Mouse (Mus musculus) hindbrain, embryonic 14.5 days (tissue): ENCODE results near the gene Synj1. TPM values are rescaled to one million over a fixed set of nuclear protein-coding genes. Genes with fewer than 3 reads are reported as not detected.

Source experiments
- ATAC-seq: fragments of 200-750 bp; cut with Nextera tagmentation; 2 replicates; pipeline ENCODE4 v1.8.0; 2017; ENCODE audit warnings: moderate number of reproducible peaks, mild to moderate bottlenecking, moderate TSS enrichment, moderate library complexity; ENCODE audit not compliant: low FRiP score
- DNase-seq: peaks from one replicate; pipeline ENCODE4 v3.0.0-alpha.2; 2015; ENCODE audit warnings: low spot score
- H3K27ac ChIP-seq: fragments of 300-500 bp; sonication (generic); 2 replicates; pipeline ENCODE4 v1.5.1; 2014; ENCODE audit warnings: mild to moderate bottlenecking, moderate library complexity
- H3K27me3 ChIP-seq: fragments of 300-500 bp; sonication (generic); 2 replicates; pipeline ENCODE4 v1.6.1; 2014; ENCODE audit warnings: mild to moderate bottlenecking, low read length, mixed read lengths; ENCODE audit not compliant: control insufficient read depth, insufficient read depth
- H3K36me3 ChIP-seq: fragments of 300-500 bp; sonication (generic); replicated peaks from 2 replicates; pipeline ENCODE4 v1.6.1; 2014; ENCODE audit not compliant: control insufficient read depth, insufficient read depth
- H3K4me1 ChIP-seq: fragments of 300-500 bp; sonication (generic); replicated peaks from 2 replicates; pipeline ENCODE4 v1.6.1; 2014; ENCODE audit warnings: antibody characterized with exemption, low read length, mixed read lengths; ENCODE audit not compliant: control insufficient read depth, insufficient read depth
- H3K4me2 ChIP-seq: fragments of 300-500 bp; sonication (generic); replicated peaks from 2 replicates; pipeline ENCODE4 v1.6.1; 2014; ENCODE audit warnings: mild to moderate bottlenecking, moderate library complexity
- H3K4me3 ChIP-seq: fragments of 300-500 bp; sonication (generic); replicated peaks from 2 replicates; pipeline ENCODE4 v1.5.1; 2014; ENCODE audit warnings: mild to moderate bottlenecking, low read length
- H3K9ac ChIP-seq: fragments of 300-500 bp; sonication (generic); 2 replicates; pipeline ENCODE4 v1.6.1; 2014
- H3K9me3 ChIP-seq: fragments of 300-500 bp; sonication (generic); 2 replicates; pipeline ENCODE4 v1.6.1; 2016; ENCODE audit warnings: low read length; ENCODE audit not compliant: control insufficient read depth
- WGBS: fragments of 180-500 bp; shearing (Covaris S2); extraction: QIAGEN DNeasy Blood & Tissue Kit; methylation state at CpG from one replicate; pipeline ENCODE4 v1.1.7; 2014; 5-methylcytosine and 5-hydroxymethylcytosine counted together
- polyA plus RNA-seq: library from polyadenylated mRNA; unstranded; fragments of >200 nt; fragmentation: Nextera tagmentation; extraction: Ambion mirVana; gene quantifications from 2 replicates; pipeline ENCODE4 v1.2.1, GENCODE M21; 2014

Synj1 gene
- polyA plus RNA-seq, 1 experiment from 2014 or later = 69.2 TPM

DNA sequence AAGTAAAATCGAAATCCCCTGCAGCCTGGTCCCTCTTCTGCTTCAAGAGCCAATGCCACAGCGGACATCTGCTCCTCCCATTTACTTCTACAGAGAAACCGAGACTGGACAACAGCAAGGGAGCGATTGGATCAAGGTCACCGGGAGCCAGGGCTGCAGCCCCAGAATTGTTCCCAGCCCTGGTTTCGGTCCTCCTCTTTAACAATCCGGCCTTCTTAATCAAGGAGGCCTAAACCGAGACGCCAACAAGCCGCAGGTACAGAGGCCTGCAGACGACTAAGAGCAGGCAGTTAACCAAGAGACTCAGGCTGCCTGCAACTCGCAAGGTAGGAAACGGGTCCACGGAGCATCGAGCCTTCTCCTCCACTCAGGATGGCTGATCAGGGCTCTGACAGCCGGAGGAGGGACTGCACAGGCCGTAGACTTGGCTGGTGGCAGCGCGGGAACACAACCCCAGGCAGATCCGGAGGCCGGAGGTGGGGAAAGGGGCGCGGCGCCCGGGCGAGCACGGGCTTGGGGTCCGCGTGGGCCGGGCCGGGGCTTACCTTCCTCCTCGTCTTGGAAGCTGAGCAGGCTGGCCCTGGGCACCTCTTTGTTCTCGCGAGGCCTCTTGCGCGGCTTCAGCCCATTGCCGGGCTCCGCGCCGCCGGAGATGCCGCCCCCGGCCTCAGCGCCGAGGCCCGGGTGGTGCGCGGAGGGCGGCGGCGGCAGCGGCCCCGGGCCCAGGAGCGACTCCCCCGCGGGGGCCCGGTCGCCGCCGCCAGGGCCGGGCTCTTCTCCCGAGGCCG, 32.5 kb upstream of the Synj1 start:
- Histone ChIP-seq H3K9ac (peak overlapping the region; percentile 99), H3K36me3 (peaks cover 21% of the 10 kb centered on the region), H3K4me2 (peak overlapping the region; percentile 73), H3K27ac (peak overlapping the region; percentile 95), H3K4me1 (peaks cover 17% of the 10 kb centered on the region), H3K27me3 (no peaks in the 10 kb centered on the region), H3K9me3 (no peaks in the 10 kb centered on the region), H3K4me3 (peak overlapping the region; percentile 99)
- WGBS = under 1% methylated on average over 59 of the region's 63 CpGs
- peak; percentile 65 for ATAC-seq
- peak; percentile 41 for DNase-seq

DNA sequence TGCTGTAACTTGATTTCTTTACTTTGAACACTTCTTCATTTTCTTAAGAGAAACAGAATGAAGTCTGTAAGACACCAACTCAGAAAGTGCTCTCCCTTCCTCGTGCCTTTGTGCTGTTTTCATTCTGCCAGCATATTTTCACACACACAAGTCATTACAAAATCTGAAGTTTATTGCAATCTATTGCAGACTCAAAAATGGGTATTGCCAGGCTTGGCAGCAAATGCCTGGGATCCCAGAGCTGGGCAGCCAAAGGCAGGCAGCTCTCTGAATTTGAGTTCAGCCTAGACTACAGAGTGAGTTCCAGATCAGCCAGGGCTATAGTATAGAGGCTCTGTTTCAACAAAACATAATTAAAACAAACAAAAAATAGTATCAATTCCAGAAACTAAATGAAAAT, 31.5 kb upstream of the Synj1 start:
- H3K27ac ChIP-seq = no peak overlapping the region
- H3K9ac ChIP-seq = peak overlapping the region; percentile 99
- WGBS = 78% methylated on average over 1 of the region's 1 CpGs
- DNase-seq = no peak
- no peaks in the 10 kb centered on the region for H3K27me3 ChIP-seq
- H3K4me3 ChIP-seq = peak overlapping the region; percentile 99
- H3K4me1 ChIP-seq = peaks cover 17% of the 10 kb centered on the region
- peak overlapping the region; percentile 73 for H3K4me2 ChIP-seq
- H3K36me3 ChIP-seq = peaks cover 29% of the 10 kb centered on the region
- no peak for ATAC-seq
- no peaks in the 10 kb centered on the region for H3K9me3 ChIP-seq

- WGBS = 94% methylated on average over 10 of the region's 10 CpGs
- no peaks in the 10 kb centered on the region for H3K9me3 ChIP-seq
- no peak overlapping the region for H3K4me3 ChIP-seq
- H3K4me1 ChIP-seq = no peaks in the 10 kb centered on the region
- no peak overlapping the region for H3K27ac ChIP-seq
- no peak overlapping the region for H3K9ac ChIP-seq
- H3K27me3 ChIP-seq = no peaks in the 10 kb centered on the region
- ATAC-seq = no peak
- no peak for DNase-seq
- H3K4me2 ChIP-seq = no peak overlapping the region
- H3K36me3 ChIP-seq = peaks cover 88% of the 10 kb centered on the region
Measured at GRCm38 (mm10) chr16:91035866-91036265, 24.8 kb upstream of the Synj1 start.

DNA sequence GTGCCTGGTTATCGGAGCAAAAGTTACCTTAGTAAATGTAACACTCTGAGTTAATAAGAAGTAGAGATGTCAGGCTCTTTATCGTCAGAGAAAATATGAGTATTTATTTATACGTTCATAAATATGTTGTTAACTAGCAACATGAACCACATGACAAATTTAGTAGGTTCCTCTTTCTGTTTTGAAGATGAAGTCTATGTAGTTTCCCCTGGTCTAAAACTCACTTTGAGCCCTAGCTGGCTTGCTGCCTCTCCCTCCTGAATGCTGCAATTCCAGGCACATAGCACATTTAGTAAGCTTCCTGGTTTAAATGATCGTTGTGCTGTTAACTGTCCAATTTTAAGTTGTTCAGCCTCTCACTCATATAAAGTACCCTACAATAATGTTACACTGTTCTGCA, 19.6 kb upstream of the Synj1 start:
- H3K4me2 ChIP-seq = no peak overlapping the region
- 94% methylated on average over 4 of the region's 4 CpGs for WGBS
- H3K9me3 ChIP-seq = no peaks in the 10 kb centered on the region
- no peak for DNase-seq
- no peak for ATAC-seq
- no peak overlapping the region for H3K4me3 ChIP-seq
- no peak overlapping the region for H3K9ac ChIP-seq
- no peaks in the 10 kb centered on the region for H3K27me3 ChIP-seq
- peaks cover 96% of the 10 kb centered on the region for H3K36me3 ChIP-seq
- H3K27ac ChIP-seq = no peak overlapping the region
- H3K4me1 ChIP-seq = no peaks in the 10 kb centered on the region

GRCm38 (mm10) chr16:91029901-91030300, 18.8 kb upstream of the Synj1 start:
- no peak for ATAC-seq
- no peak for DNase-seq

GRCm38 (mm10) chr16:91029161-91029743, 18.1 kb upstream of the Synj1 start:
- no peak for ATAC-seq
- H3K4me2 ChIP-seq = no peak overlapping the region
- DNase-seq = no peak
- no peak overlapping the region for H3K9ac ChIP-seq
- H3K27me3 ChIP-seq = no peaks in the 10 kb centered on the region
- 90% methylated on average over 8 of the region's 8 CpGs for WGBS
- H3K27ac ChIP-seq = no peak overlapping the region
- peaks cover 97% of the 10 kb centered on the region for H3K36me3 ChIP-seq
- H3K9me3 ChIP-seq = no peaks in the 10 kb centered on the region
- no peak overlapping the region for H3K4me3 ChIP-seq
- H3K4me1 ChIP-seq = no peaks in the 10 kb centered on the region

More at GRCm38 (mm10) chr16:91029901-91030300, 18.8 kb upstream of the Synj1 start:
- H3K4me3 ChIP-seq = no peak overlapping the region
- H3K9ac ChIP-seq = no peak overlapping the region
- 90% methylated on average over 2 of the region's 2 CpGs for WGBS
- no peak overlapping the region for H3K27ac ChIP-seq
- H3K27me3 ChIP-seq = no peaks in the 10 kb centered on the region
- H3K36me3 ChIP-seq = peaks cover 97% of the 10 kb centered on the region
- no peaks in the 10 kb centered on the region for H3K4me1 ChIP-seq
- H3K9me3 ChIP-seq = no peaks in the 10 kb centered on the region
- no peak overlapping the region for H3K4me2 ChIP-seq

GRCm38 (mm10) chr16:91026290-91026689, 15.2 kb upstream of the Synj1 start:
- Histone ChIP-seq H3K9me3 (no peaks in the 10 kb centered on the region), H3K9ac (no peak overlapping the region), H3K36me3 (peaks cover 95% of the 10 kb centered on the region), H3K27ac (no peak overlapping the region), H3K4me3 (no peak overlapping the region), H3K27me3 (no peaks in the 10 kb centered on the region), H3K4me2 (no peak overlapping the region), H3K4me1 (no peaks in the 10 kb centered on the region)
- WGBS = 83% methylated on average over 4 of the region's 4 CpGs
- ATAC-seq = no peak
- DNase-seq = no peak

DNA sequence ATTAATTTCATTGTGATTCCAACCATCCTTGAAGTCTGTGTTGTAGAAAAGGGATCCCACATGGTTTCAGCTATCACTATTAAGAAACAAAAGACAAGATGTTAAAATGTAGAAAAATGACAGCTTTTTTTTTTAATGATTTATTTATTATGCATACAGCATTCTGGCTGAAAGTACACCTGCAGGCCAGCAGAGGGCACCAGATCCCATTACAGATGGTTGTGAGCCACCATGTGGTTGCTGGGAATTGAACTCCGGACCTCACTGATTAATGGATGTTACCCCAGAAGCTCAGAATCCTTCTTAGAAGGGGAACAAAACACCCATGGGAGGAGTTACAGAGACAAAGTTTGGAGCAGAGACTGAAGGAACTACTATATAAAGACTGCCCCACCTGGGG, 12.3 kb upstream of the Synj1 start:
- no peaks in the 10 kb centered on the region for H3K9me3 ChIP-seq
- H3K36me3 ChIP-seq = peaks cover 98% of the 10 kb centered on the region
- ATAC-seq = no peak
- 84% methylated on average over 1 of the region's 1 CpGs for WGBS
- peak; percentile 27 for DNase-seq
- H3K4me3 ChIP-seq = no peak overlapping the region
- no peaks in the 10 kb centered on the region for H3K27me3 ChIP-seq
- H3K27ac ChIP-seq = no peak overlapping the region
- no peak overlapping the region for H3K4me2 ChIP-seq
- H3K9ac ChIP-seq = no peak overlapping the region
- H3K4me1 ChIP-seq = no peaks in the 10 kb centered on the region

DNA sequence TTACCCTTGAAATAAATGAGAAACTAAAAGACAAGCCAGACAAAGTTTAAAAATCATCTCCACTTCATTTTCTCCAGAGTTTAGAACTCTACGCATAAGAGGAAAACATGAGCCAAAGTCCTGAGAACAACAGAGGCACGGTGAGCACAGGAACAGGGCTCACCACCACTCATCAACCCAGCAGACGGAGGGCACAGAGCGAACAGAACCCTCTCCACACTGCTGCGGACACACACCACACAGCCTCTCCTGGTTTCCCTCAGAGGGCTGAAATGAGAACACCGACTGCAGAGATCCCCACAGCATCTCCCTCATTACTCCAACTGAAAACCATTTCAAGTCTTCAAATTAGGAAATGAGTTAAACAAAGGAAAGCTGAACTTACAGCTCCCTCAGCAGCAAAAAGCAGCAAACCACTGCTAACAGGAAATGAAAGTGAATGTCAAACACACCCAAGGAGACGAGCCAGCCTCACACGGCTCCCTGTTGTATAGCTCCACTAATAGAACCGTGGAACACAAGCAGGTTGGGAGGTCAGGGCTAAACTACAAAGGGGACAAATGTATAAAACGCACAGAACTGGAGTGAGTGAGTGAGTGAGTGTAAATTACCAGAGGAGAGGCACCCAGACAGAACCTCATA, 9.9 kb upstream of the Synj1 start:
- no peak for DNase-seq
- Histone ChIP-seq H3K9ac (no peak overlapping the region), H3K36me3 (peaks cover 93% of the 10 kb centered on the region), H3K9me3 (no peaks in the 10 kb centered on the region), H3K4me3 (no peak overlapping the region), H3K4me2 (no peak overlapping the region), H3K27me3 (no peaks in the 10 kb centered on the region), H3K4me1 (no peaks in the 10 kb centered on the region), H3K27ac (no peak overlapping the region)
- ATAC-seq = no peak
- WGBS = 90% methylated on average over 10 of the region's 10 CpGs
